31 mouse cellular contexts compared by ENCODE assay signal in genomic region chr10:43650449-43650848, GRCm38 (mm10).
"Had no signal": no experiment of that assay in that cellular context is flagged by ENCODE, and none has a peak within 500 bp of the region (broad histone marks: within the 10 kb centered on the region; RNA-seq: fewer than 3 reads in every experiment).

No protein-coding gene starts in this region.

- H3K36me3 ChIP-seq: limb, embryonic 10.5 days; limb, embryonic 12.5 days; limb, embryonic 13.5 days; limb, embryonic 15.5 days; liver, embryonic 12.5 days; liver, embryonic 15.5 days; lung, embryonic 15.5 days; midbrain, embryonic 10.5 days; midbrain, embryonic 12.5 days; midbrain, embryonic 13.5 days; midbrain, embryonic 15.5 days; neural tube, embryonic 12.5 days; neural tube, embryonic 13.5 days had no signal

- ATAC-seq: liver, embryonic 12.5 days; liver, postnatal 0 days; lung, postnatal 0 days; midbrain, embryonic 13.5 days; midbrain, embryonic 15.5 days; midbrain, embryonic 16.5 days had no signal

- H3K27me3 ChIP-seq: limb, embryonic 12.5 days; limb, embryonic 13.5 days; limb, embryonic 15.5 days; liver, embryonic 15.5 days; lung, embryonic 15.5 days; midbrain, embryonic 12.5 days; midbrain, embryonic 13.5 days; midbrain, embryonic 15.5 days; neural tube, embryonic 12.5 days; neural tube, embryonic 13.5 days had no signal

- H3K4me1 ChIP-seq: limb, embryonic 15.5 days; midbrain, embryonic 12.5 days; midbrain, embryonic 15.5 days; neural tube, embryonic 12.5 days; neural tube, embryonic 13.5 days had no signal

- DNase-seq: left cerebral cortex, postnatal 4 days; liver, postnatal 0 days; lung, adult 18-20 months; lung, adult 2 months; lung, embryonic 14.5 days; lung, postnatal 10 days; lung, postnatal 14 days; lung, postnatal 36 days; lung, postnatal 4 days; midbrain, embryonic 14.5 days had no signal

- H3K4me3 ChIP-seq: left cerebral cortex, adult 2 months; limb, embryonic 10.5 days; limb, embryonic 12.5 days; limb, embryonic 13.5 days; limb, embryonic 15.5 days; liver, embryonic 12.5 days; liver, embryonic 15.5 days; lung, embryonic 15.5 days; megakaryocyte, embryonic 14.5 days; midbrain, embryonic 10.5 days; midbrain, embryonic 12.5 days; midbrain, embryonic 13.5 days; midbrain, embryonic 15.5 days; myocyte; neural tube, embryonic 12.5 days; neural tube, embryonic 13.5 days had no signal

- H3K4me2 ChIP-seq: limb, embryonic 12.5 days; limb, embryonic 13.5 days; limb, embryonic 15.5 days; liver, embryonic 12.5 days; liver, embryonic 15.5 days; lung, embryonic 14.5 days; lung, embryonic 15.5 days; midbrain, embryonic 11.5 days; midbrain, embryonic 12.5 days; midbrain, embryonic 13.5 days; midbrain, embryonic 15.5 days; neural tube, embryonic 12.5 days; neural tube, embryonic 13.5 days had no signal

- H3K27ac ChIP-seq: left cerebral cortex, adult 2 months; limb, embryonic 10.5 days; limb, embryonic 12.5 days; limb, embryonic 13.5 days; limb, embryonic 15.5 days; liver, embryonic 14.5 days; lung, embryonic 15.5 days; macrophage; midbrain, embryonic 10.5 days; midbrain, embryonic 12.5 days; midbrain, embryonic 13.5 days; midbrain, embryonic 15.5 days; neural tube, embryonic 12.5 days; neural tube, embryonic 13.5 days had no signal

- H3K9ac ChIP-seq: limb, embryonic 12.5 days; limb, embryonic 13.5 days; limb, embryonic 15.5 days; liver, embryonic 12.5 days; liver, embryonic 14.5 days; liver, embryonic 15.5 days; liver, postnatal 0 days; lung, embryonic 14.5 days; lung, embryonic 15.5 days; midbrain, embryonic 12.5 days; midbrain, embryonic 13.5 days; midbrain, embryonic 15.5 days; neural tube, embryonic 12.5 days; neural tube, embryonic 13.5 days had no signal

- H3K9me3 ChIP-seq: limb, embryonic 10.5 days; limb, embryonic 12.5 days; limb, embryonic 13.5 days; limb, embryonic 15.5 days; liver, embryonic 12.5 days; liver, embryonic 15.5 days; lung, embryonic 15.5 days; midbrain, embryonic 10.5 days; midbrain, embryonic 12.5 days; midbrain, embryonic 13.5 days; midbrain, embryonic 15.5 days; neural tube, embryonic 12.5 days; neural tube, embryonic 13.5 days had no signal
